Mouse (Mus musculus): ENCODE data around the gene Atg3.

Atg3 gene

GRCm38 (mm10) chr16:45158522-45159388 is at the start of gene Atg3, which contains the start of gene Slc35a5:
Atg3 (plus strand) TSS chr16:45158785.
Slc35a5 (minus strand) TSS chr16:45158706.
- DNase-seq = peak; percentile 92

GRCm38 (mm10) chr16:45110498-45110897 is 48.1 kb upstream of the Atg3 start:
- DNase-seq = no peak

DNA sequence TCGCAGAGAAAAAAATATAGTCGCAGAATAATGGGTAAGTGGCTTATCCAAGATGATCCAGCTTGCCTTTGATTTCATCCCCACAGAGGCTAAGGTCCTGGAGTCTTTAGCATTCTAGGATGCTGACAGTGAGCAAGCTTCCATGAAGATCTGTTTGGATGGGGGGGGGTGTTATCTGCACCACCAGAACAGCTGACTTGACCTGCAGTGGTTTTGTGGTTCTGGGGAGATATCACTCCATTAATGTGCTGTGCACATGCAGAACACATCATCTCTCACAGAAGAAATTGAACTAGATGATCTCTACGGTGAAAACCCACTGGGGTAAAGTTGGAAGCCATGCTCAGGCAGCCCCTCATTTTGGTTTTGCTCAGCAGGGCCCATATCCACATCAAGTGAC is 41.4 kb upstream of the Atg3 start:
- DNase-seq = no peak

DNA sequence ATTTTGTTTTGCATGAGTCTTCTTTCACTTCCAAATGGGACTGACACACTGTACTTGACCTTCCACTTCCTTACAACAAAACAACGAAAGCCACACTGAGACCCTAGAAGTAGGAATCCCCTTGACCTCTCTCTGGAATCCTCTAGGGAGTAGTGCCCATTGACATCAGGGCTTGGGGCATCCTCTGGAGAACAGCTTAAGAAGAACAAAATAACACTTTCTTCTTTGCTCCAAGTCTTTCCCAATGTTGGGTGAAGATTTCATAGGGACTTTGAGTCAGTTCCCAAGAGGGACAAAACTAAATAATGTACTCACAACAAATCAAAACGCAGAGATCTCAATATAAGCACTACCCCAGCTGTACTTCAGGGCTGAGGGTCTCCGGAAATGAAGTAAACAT is 39.8 kb upstream of the Atg3 start:
- DNase-seq = no peak

GRCm38 (mm10) chr16:45120844-45121425 is 37.6 kb upstream of the Atg3 start:
- peak; percentile 63 for DNase-seq

DNA sequence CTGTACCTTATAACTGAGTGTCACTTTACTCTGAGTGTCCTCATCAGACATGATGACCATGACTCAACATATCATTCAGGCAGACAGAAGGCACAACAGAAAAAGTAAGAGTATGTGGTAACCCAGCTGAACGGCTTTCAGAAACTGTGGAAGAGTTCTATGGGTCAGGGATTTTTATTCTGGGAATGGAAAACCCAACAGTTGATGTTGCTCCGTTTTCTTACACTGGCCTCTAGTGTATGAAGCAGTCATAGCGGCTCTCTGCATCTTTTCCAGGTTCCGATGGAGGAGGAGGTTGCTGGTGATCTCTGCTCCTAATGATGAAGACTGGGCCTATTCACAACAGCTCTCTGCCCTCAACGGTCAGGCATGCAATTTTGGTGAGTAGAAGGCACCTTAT is 36.0 kb upstream of the Atg3 start:
- DNase-seq = no peak

DNA sequence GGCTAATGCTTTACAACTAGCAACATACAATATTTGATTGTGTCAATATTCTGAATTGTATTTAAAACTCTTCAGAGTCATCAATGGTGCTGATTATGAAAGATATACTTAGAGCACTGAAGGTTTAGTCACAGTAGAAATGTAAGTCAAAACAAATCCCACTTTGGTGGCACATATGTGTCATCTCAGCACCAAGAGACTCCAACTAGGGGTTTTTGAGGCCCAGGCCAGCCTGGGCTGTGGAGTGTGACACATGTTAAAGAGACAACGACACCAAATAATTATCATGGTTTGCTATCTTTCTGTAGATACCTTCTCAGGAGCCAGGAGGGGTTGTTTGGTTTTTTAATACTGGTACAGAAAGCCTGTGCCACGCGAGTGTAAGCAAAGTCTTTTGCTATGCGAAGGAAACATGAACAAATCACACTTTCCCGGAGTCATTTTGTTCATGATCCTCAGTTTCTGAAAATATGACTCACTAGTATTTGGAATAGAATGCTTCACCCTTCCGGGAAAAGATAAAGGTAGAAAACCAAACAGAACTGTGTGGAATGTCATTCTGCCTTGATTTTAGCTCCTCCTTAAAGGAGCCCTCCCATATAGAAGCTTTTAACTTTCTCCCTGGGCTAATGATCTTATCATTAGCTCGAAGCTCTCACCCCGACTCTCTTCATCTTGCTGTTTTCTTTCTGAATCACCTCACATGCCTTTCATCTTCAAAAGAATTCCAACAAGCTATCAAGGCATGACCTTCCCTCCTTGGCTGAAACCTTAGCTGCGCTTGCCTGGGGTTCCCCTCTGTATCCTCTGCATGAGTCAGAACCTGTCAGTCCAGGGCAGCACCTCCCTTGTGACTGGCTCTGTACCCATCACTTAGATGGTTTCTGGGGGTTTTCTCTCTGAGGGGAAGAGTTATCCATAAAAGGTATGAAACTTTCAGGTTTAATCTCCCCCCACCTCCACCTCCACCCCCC is 34.1 kb upstream of the Atg3 start:
- DNase-seq = no peak

DNA sequence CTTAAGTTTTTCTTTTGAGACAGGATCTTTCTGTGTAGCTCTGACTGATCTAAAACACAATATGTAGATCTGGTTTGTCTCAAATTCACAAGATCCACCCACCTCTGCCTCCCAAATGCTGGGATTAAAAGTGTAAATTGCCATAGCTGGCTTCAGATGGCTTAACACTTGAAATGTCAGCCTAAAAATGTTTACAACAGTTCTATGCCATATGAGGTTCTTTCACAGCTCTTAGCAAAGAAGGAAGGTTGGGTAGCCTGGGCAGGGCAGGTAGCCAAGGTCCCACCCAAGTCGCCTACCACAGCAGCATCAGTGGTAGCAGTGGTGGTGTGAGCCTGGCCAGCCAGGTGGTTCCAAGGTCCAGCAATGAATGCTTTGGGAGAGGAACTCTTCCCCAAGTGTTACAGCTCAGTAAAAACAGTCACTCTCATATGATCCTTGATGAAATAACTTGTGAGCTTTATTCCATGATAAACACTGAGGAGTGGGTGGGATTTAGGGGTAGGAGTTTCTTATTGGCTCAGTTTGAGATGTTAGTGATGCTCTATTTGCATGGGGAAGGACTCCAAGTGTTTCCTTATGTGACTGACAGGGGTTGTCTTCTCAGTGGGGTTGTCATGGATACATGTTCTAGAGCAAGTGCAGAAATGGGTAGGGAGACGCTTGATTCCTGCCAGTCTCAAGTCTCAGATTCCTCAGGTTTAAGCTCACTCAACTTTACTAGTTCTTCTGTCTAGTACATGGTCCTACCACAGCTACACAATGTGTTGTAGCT is 30.5 kb upstream of the Atg3 start:
- DNase-seq = no peak

DNA sequence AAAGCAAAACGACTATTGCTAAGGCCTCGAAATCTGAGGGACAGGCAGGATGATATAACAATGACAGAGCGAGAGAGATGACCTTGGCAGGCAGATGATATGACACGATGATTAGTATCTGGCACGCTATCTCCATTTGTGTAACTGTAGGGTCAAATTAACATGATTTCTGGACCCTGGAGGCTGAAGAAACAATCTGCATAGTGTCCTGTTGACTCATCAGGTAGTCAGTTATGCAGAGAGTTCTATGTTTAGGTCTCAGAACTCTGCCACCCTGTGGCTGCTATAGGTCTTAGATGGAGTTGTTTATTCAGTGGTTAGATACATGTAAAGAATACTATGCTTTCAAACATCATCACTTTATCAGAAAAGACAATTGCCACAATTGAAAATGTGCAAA is 16.9 kb upstream of the Atg3 start:
- no peak for DNase-seq

- DNase-seq = no peak
Measured at GRCm38 (mm10) chr16:45142565-45142964, 16.0 kb upstream of the Atg3 start.

DNA sequence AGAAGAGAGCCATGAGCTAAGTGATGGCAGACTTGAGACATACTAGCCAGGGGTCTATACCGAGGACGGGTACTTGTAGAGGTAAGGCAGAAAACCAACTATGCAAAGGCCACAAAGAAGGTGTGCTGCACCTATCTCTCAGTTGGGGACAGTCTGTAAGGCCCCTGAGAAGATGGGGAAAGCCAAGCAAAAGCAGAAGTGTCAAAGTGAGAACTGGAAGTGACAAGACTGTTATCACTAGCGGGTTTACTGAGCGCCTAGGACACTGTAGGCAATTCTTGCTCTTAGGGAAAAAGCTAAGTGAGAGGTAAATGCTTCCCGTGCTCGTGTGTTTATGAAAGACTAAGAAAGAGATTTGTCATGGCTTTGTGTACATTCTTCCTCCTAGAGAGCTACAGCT is 13.5 kb upstream of the Atg3 start:
- no peak for DNase-seq

DNA sequence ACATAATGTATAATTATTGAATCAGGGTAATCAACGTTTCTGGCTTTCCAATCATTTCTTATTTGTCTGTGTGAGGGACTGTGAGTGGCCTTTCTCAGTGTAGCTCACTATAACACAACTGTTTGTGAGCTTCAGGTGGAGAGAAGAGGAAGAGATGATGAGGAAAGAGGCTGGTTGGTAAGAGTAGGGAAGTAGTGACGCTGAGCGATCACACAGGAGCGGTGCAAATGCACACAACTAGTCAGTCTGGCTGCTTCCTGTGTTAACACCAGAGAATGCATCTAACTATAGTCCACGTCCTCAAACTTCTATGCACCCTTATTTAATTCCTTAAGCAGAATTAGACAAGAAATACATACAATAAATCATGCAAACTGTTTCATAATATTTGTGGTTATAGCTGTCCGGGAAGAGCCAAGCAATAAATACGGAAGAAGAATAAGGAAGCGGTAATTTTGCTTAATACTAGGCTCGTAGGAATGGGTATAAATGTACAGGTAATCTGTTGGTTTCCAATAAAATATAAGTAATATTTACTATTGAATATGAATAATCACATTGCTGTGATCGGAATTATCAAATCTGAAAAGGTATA is 10.0 kb upstream of the Atg3 start:
- DNase-seq = no peak

DNA sequence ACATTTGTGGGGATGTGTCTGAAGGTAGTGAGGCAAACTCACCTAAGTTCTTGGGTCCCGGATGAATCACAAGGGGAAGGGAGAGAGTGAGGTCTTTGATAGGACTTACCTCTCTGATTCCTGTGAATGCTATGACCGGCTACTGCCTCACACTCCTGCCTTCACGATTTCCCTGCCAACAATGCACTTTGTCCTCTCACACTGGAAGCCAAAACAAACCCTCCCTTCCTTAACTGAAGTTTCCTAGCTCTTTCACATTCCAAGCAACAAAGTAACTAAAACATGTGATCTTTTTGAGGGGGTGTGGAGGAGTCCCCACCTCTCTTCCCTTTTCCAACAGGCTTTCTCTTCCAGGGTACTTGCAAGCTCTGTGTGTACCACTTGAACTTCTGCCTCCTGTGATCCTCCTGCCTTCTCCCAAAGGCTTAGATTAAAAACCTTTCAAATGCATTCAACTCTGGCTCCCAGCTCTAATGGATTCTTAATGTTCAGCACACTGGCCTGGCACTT is 3.8 kb upstream of the Atg3 start:
- DNase-seq = no peak

- DNase-seq = peak; percentile 75
Measured at GRCm38 (mm10) chr16:45158136-45158521, 456 bp upstream of the Atg3 start.

GRCm38 (mm10) chr16:45159389-45159716 is 768 bp downstream of the Atg3 start:
- DNase-seq = no peak

DNA sequence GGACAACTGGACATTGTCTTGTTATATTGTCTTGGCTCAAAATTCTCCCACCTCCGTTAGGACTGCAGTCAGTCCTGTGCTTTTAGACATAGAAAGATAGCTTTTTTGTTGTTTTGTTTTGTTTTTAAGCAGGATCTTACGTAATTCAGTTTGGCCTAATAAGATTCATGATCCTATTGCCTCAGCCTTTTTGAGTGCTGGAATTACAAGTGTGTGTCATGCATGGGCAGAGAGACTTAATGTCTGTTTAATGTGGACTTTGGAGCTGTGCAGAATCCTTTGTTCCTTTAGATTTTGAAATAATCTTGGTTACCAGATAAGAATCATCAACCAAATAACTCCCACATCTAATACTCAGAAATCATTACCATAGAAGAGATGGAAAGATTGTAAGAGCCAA is 20.0 kb downstream of the Atg3 start:
- no peak for DNase-seq

DNA sequence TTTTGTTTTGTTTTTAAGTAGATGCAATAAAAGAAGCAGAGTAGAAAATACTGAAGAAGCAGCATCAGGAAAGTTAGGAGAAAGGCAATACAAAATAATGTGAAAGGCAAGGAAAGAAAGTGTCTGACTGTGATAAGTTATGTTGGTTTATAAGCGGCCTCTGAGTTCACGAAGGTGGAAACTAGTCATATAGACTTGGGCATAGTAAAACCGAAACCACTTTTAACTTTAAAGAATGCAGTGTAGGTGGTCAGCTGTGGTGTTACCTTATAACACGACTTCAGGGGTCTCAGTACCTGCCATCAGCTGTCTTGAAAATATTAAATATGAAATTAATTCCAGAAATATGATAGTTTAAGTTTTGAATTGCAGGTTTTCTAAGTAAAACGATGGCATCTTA is 23.2 kb downstream of the Atg3 start:
- no peak for DNase-seq

DNA sequence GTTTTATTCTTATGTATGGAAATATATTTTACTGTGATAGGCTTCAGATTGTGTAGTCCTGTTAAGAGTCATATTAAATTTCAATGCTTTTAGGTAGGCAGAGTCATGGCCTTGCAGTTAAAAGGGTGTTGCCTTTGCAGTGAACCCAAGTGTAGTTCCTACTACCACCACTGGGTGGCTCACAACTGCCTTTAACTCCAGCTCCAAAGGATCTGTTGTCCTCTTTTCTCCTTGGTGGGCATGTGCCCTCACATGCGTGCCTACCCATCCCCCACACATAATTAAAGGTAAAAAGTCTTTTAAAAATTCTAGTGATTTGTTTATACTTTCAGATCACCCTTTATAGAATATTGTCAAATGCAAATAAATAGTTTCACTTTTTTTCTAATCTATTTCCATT is 34.0 kb downstream of the Atg3 start:
- DNase-seq = peak; percentile 58

DNA sequence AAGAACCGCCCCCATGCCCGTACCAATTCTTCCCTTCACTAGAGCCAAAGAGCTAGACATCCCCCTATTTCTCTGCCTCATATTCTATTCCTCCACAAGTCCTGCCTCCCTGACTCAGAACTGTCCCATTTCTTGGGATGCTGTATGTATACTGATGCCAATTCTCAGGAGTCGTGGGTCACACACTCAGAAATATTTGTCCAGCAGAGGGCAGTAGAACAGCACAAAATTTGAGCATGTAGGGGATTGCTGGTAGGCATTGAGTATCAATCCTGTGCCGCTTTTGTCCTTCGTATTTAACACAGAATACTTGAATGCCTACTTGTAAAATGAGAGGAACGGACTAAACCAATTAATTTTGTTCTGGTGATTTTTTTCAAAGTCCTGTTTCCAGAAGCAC is 38.2 kb downstream of the Atg3 start:
- DNase-seq = peak; percentile 49

DNA sequence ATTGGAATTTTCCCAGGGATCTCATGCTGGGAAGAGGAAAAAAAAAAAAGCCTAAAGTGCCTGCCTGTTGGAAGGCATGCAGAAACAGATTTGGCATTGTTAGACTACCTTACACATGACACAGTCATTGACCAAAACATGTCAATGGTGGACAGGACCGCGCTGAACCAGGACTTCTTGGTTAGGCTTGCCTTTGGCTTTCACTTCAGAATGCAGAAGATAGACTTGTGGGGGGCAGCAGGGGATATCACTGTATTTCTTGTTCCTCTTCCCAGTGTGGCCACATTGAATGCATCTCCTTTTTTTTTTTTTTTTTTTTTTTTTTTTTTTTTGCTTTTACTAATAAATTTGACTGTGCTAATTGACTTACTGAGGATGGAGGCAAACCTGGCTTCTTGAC is 42.8 kb downstream of the Atg3 start:
- no peak for DNase-seq

DNA sequence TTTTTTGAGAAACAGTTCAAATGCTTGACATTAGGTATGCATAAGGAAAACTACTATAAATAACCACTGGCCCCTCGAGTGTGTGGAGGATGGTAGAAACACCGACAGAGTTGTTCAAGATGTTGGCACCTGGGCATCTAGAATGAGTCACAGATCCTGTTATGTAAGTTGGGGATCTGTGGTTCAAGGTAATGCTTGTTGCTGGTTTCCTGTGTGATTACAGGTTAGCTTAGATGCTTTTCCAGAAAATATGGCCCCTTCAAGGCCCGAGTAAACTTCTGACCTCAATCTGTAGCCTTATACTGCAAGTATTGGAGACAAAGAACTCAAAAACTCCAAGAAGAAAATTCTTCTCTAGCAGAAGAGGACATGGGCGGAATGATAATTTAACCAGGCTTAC is 45.9 kb downstream of the Atg3 start:
- DNase-seq = no peak
